Mouse (Mus musculus) hindbrain, embryonic 14.5 days (tissue): ENCODE data around the gene Pdzrn4. TPM values are rescaled to one million over a fixed set of nuclear protein-coding genes. Genes with fewer than 3 reads are reported as not detected.

ENCODE experiments used
- ATAC-seq: fragments of 200-750 bp; cut with Nextera tagmentation; 2 replicates; pipeline ENCODE4 v1.8.0; 2017; ENCODE audit warnings: moderate number of reproducible peaks, mild to moderate bottlenecking, moderate TSS enrichment, moderate library complexity; ENCODE audit not compliant: low FRiP score
- DNase-seq: peaks from one replicate; pipeline ENCODE4 v3.0.0-alpha.2; 2015; ENCODE audit warnings: low spot score
- H3K27ac ChIP-seq: fragments of 300-500 bp; sonication (generic); 2 replicates; pipeline ENCODE4 v1.5.1; 2014; ENCODE audit warnings: mild to moderate bottlenecking, moderate library complexity
- H3K27me3 ChIP-seq: fragments of 300-500 bp; sonication (generic); 2 replicates; pipeline ENCODE4 v1.6.1; 2014; ENCODE audit warnings: mild to moderate bottlenecking, low read length, mixed read lengths; ENCODE audit not compliant: control insufficient read depth, insufficient read depth
- H3K36me3 ChIP-seq: fragments of 300-500 bp; sonication (generic); replicated peaks from 2 replicates; pipeline ENCODE4 v1.6.1; 2014; ENCODE audit not compliant: control insufficient read depth, insufficient read depth
- H3K4me1 ChIP-seq: fragments of 300-500 bp; sonication (generic); replicated peaks from 2 replicates; pipeline ENCODE4 v1.6.1; 2014; ENCODE audit warnings: antibody characterized with exemption, low read length, mixed read lengths; ENCODE audit not compliant: control insufficient read depth, insufficient read depth
- H3K4me2 ChIP-seq: fragments of 300-500 bp; sonication (generic); replicated peaks from 2 replicates; pipeline ENCODE4 v1.6.1; 2014; ENCODE audit warnings: mild to moderate bottlenecking, moderate library complexity
- H3K4me3 ChIP-seq: fragments of 300-500 bp; sonication (generic); replicated peaks from 2 replicates; pipeline ENCODE4 v1.5.1; 2014; ENCODE audit warnings: mild to moderate bottlenecking, low read length
- H3K9ac ChIP-seq: fragments of 300-500 bp; sonication (generic); 2 replicates; pipeline ENCODE4 v1.6.1; 2014
- H3K9me3 ChIP-seq: fragments of 300-500 bp; sonication (generic); 2 replicates; pipeline ENCODE4 v1.6.1; 2016; ENCODE audit warnings: low read length; ENCODE audit not compliant: control insufficient read depth
- WGBS: fragments of 180-500 bp; shearing (Covaris S2); extraction: QIAGEN DNeasy Blood & Tissue Kit; methylation state at CpG from one replicate; pipeline ENCODE4 v1.1.7; 2014; 5-methylcytosine and 5-hydroxymethylcytosine counted together
- polyA plus RNA-seq: library from polyadenylated mRNA; unstranded; fragments of >200 nt; fragmentation: Nextera tagmentation; extraction: Ambion mirVana; gene quantifications from 2 replicates; pipeline ENCODE4 v1.2.1, GENCODE M21; 2014

The Pdzrn4 gene
- polyA plus RNA-seq, 1 experiment from 2014 or later, result 33.5 TPM

DNA sequence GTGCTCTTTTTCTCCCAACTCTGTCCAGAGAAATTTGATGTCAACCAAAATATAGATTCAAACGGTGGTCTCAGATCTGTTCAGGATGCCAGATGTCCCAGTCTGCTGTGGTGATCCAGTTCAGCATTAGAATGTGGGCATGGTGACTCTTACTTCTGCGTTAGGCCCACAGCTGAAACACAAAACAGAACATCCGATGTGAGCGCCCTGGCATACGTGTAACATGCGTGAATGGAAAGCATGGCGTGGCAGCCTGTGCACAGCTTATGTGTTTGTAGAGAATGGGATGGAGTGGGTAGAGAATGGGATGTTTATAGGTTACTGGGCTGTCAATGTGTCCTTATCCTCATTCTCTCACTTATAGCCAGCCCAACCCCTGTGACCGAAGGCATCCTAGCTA, 52.4 kb downstream of the Pdzrn4 start:
- Histone ChIP-seq H3K9me3 (no peaks in the 10 kb centered on the region), H3K9ac (no peak overlapping the region), H3K36me3 (no peaks in the 10 kb centered on the region), H3K27ac (no peak overlapping the region), H3K27me3 (no peaks in the 10 kb centered on the region), H3K4me1 (peaks cover 17% of the 10 kb centered on the region), H3K4me2 (no peak overlapping the region), H3K4me3 (no peak overlapping the region)
- ATAC-seq, result no peak
- no peak for DNase-seq
- 96% methylated on average over 8 of the region's 8 CpGs for WGBS

- WGBS, result 48% methylated on average over 7 of the region's 7 CpGs
- H3K4me3 ChIP-seq, result no peak overlapping the region
- no peak overlapping the region for H3K4me2 ChIP-seq
- ATAC-seq, result no peak
- no peaks in the 10 kb centered on the region for H3K36me3 ChIP-seq
- no peak overlapping the region for H3K27ac ChIP-seq
- H3K4me1 ChIP-seq, result peaks cover 17% of the 10 kb centered on the region
- H3K9ac ChIP-seq, result no peak overlapping the region
- no peak for DNase-seq
- H3K27me3 ChIP-seq, result no peaks in the 10 kb centered on the region
- no peaks in the 10 kb centered on the region for H3K9me3 ChIP-seq
Observed at GRCm38 (mm10) chr15:92452620-92453019, 55.9 kb downstream of the Pdzrn4 start.

- no peak for DNase-seq
- no peak for ATAC-seq
- no peak overlapping the region for H3K9ac ChIP-seq
- 80% methylated on average over 6 of the region's 6 CpGs for WGBS
- H3K9me3 ChIP-seq, result no peaks in the 10 kb centered on the region
- no peak overlapping the region for H3K4me3 ChIP-seq
- no peaks in the 10 kb centered on the region for H3K36me3 ChIP-seq
- no peaks in the 10 kb centered on the region for H3K4me1 ChIP-seq
- no peak overlapping the region for H3K27ac ChIP-seq
- no peaks in the 10 kb centered on the region for H3K27me3 ChIP-seq
- H3K4me2 ChIP-seq, result no peak overlapping the region
Observed at GRCm38 (mm10) chr15:92482198-92482597, 85.5 kb downstream of the Pdzrn4 start.

DNA sequence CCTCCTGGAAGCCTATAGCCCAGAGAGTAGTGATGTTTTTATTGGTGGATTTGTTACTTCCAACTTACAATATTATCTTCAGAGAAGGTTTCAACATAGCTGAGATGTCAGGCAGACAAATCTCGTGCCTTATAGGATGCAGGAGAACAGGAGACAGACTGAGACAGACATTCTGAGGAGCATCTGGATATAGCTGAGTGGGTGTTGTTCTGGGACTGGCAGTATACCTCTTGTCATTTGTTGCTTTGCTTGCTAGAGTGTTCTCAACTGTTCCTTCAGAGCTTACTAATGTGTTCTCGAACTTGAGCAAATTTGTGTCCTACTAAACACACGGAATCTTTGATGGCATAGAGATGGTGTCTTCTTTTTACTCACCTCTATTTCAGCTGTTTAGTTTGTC, 94.7 kb downstream of the Pdzrn4 start:
- Histone ChIP-seq H3K9me3 (no peaks in the 10 kb centered on the region), H3K27ac (no peak overlapping the region), H3K4me1 (no peaks in the 10 kb centered on the region), H3K27me3 (no peaks in the 10 kb centered on the region), H3K4me2 (no peak overlapping the region), H3K36me3 (no peaks in the 10 kb centered on the region), H3K9ac (no peak overlapping the region), H3K4me3 (no peak overlapping the region)
- 93% methylated on average over 3 of the region's 3 CpGs for WGBS
- DNase-seq (no peak), ATAC-seq (no peak)

GRCm38 (mm10) chr15:92495465-92496174, 98.9 kb downstream of the Pdzrn4 start:
- Histone ChIP-seq H3K4me3 (no peak overlapping the region), H3K27me3 (no peaks in the 10 kb centered on the region), H3K9ac (no peak overlapping the region), H3K36me3 (no peaks in the 10 kb centered on the region), H3K4me2 (no peak overlapping the region), H3K9me3 (no peaks in the 10 kb centered on the region), H3K4me1 (peaks cover 5% of the 10 kb centered on the region; the same call in 1 of the 2 replicates), H3K27ac (no peak overlapping the region)
- no peak for ATAC-seq
- WGBS, result 48% methylated on average over 12 of the region's 12 CpGs
- no peak for DNase-seq

- H3K9me3 ChIP-seq, result no peaks in the 10 kb centered on the region
- DNase-seq (no peak), ATAC-seq (peak; percentile 24; the same call in 1 of the 2 replicates)
- no peak overlapping the region for H3K27ac ChIP-seq
- WGBS, result 20% methylated on average over 9 of the region's 9 CpGs
- H3K4me1 ChIP-seq, result peaks cover 5% of the 10 kb centered on the region; the same call in 1 of the 2 replicates
- H3K4me2 ChIP-seq, result no peak overlapping the region
- no peak overlapping the region for H3K4me3 ChIP-seq
- no peaks in the 10 kb centered on the region for H3K36me3 ChIP-seq
- H3K27me3 ChIP-seq, result no peaks in the 10 kb centered on the region
- no peak overlapping the region for H3K9ac ChIP-seq
Observed at GRCm38 (mm10) chr15:92500276-92500838, 103.7 kb downstream of the Pdzrn4 start.

DNA sequence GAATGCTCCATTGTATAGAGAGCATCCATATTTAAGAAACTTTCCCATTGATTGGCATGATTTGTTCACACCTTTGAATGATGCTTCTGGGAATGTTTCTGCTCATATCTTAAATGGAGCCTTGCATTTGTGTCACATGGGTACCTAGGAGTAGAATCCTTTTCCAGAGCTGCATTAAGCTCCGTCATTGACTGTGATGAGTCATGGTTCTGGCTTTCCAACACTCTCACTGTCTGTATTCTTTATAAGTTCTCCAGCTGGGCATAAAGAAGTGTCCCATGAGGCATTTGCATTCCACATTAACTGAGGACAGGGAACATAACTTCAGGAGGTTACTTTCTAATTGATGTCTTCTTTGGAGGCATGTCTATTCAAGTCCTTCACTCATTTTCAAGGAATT, 106.1 kb downstream of the Pdzrn4 start:
- Histone ChIP-seq H3K4me2 (no peak overlapping the region), H3K27me3 (no peaks in the 10 kb centered on the region), H3K4me3 (no peak overlapping the region), H3K4me1 (peaks cover 5% of the 10 kb centered on the region; the same call in 1 of the 2 replicates), H3K27ac (no peak overlapping the region), H3K36me3 (no peaks in the 10 kb centered on the region), H3K9ac (no peak overlapping the region), H3K9me3 (no peaks in the 10 kb centered on the region)
- DNase-seq (no peak), ATAC-seq (no peak)
- 81% methylated on average over 1 of the region's 1 CpGs for WGBS

DNA sequence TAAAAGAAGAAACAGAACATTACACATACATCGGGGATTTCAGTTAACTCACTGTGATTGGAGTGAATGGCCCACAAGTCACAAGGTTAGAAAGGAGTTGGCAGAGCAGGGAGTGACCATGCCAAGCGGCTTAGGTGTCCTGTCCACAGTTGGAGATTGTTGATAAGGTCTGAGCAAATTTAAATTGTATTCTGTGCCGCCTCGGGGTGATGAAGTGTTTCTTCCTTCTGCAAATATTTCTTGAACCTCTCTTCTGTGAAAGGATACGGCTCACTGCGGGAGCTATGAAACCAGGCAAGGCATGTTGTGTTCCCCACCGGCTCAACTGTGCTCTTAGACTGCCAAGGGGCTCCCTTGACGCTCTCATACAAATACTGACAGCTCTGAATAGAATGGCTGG, 112.7 kb downstream of the Pdzrn4 start:
- no peaks in the 10 kb centered on the region for H3K9me3 ChIP-seq
- H3K27me3 ChIP-seq, result no peaks in the 10 kb centered on the region
- no peak overlapping the region for H3K4me2 ChIP-seq
- no peak overlapping the region for H3K9ac ChIP-seq
- H3K4me1 ChIP-seq, result no peaks in the 10 kb centered on the region; the same call in 1 of the 2 replicates
- no peak overlapping the region for H3K27ac ChIP-seq
- ATAC-seq (no peak), DNase-seq (no peak)
- 84% methylated on average over 8 of the region's 8 CpGs for WGBS
- no peak overlapping the region for H3K4me3 ChIP-seq
- no peaks in the 10 kb centered on the region for H3K36me3 ChIP-seq

GRCm38 (mm10) chr15:92515651-92516050, 119.0 kb downstream of the Pdzrn4 start:
- Histone ChIP-seq H3K4me1 (peaks cover 3% of the 10 kb centered on the region), H3K36me3 (no peaks in the 10 kb centered on the region), H3K27ac (no peak overlapping the region), H3K4me3 (no peak overlapping the region), H3K9ac (no peak overlapping the region), H3K9me3 (no peaks in the 10 kb centered on the region), H3K4me2 (no peak overlapping the region), H3K27me3 (no peaks in the 10 kb centered on the region)
- DNase-seq, result no peak
- 77% methylated on average over 1 of the region's 1 CpGs for WGBS
- ATAC-seq, result no peak
